Mouse (Mus musculus) CD8-positive naive resting alpha-beta T cell, adult 2 months (primary cell): ENCODE data around the gene Spata16.
"Not testable (repeated sequence)": the region's sequence is repeated elsewhere in the genome, so short reads cannot be mapped to it uniquely, and the experiment has no call there.

Experiments used
- DNase-seq, 2 experiments: peaks; one replicate each; pipeline ENCODE4 v3.0.0; 2022; ENCODE audit warnings: low read depth in 2 of 2, low spot score in 2 of 2

Gene Spata16

GRCm38 (mm10) chr3:26637402-26637801, at the start of gene Spata16:
Gene Spata16, plus strand, starts transcription at chr3:26637620.
- DNase-seq, result no peak

DNA sequence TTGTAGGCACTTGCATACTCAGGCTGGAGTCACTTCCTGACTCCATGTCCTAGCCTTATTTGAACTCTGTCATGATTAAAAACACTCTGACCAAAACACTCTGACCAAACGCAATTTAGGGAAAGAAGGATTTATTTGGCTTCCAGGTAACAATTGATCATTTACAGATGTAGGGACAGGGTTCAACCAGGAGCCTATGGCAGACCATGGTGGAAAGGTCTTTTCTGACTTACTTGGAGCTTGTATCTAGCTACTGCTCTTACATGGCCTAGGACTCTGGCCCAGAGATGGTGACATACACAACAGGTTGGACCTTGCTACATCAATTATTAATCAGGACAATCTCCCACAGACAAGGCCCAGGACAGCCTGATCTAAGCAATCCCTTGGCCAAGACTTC, 32.6 kb upstream of the Spata16 start:
- no peak for DNase-seq

GRCm38 (mm10) chr3:26608531-26608930, 28.9 kb upstream of the Spata16 start:
- no peak for DNase-seq

- DNase-seq, result no peak
Observed at GRCm38 (mm10) chr3:26639214-26639613, 1.8 kb downstream of the Spata16 start.

DNA sequence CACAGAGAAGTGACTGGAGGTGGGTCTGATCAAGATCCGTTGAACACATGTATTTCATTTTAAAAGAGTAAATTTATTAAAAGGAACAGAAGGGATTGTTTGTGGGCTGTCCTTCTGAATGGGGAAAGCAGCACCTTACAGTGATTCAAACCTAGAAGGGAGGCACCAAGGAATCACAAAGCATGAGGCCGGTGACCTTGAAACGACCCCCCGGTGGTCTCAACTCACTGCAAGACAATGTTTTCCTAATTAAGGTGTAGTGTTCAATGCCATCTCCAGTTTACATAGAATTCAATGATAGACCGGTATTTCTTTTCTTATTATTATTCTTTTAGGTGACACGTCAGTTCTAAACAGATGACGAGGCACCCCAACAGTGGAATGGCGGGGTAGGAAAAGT, 2.4 kb downstream of the Spata16 start:
- no peak for DNase-seq

- DNase-seq, result no peak
Observed at GRCm38 (mm10) chr3:26640321-26641075, 3.1 kb downstream of the Spata16 start.

GRCm38 (mm10) chr3:26641351-26642249, 4.2 kb downstream of the Spata16 start:
- DNase-seq, result no peak

DNA sequence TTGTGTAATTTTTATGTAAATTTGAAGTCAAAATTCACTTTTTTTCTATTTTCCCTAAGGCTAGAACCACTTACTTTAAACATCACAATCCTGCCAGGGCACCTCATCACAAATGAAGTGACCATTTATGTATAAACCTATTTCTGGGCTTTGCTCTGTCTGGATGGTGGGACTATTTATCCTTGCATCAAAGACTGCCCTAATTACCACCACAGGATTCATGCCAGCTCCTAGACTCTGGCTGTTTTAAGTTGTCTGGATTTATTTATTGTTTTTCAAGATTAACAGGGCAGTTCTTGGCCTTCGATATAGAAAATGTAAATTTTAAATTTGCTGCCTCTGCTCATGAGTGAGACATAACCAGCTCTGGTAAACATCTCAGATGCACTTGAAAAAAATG, 6.7 kb downstream of the Spata16 start:
- no peak for DNase-seq

GRCm38 (mm10) chr3:26646834-26647233, 9.4 kb downstream of the Spata16 start:
- no peak for DNase-seq

GRCm38 (mm10) chr3:26685832-26686231, 48.4 kb downstream of the Spata16 start:
- DNase-seq, result no peak

GRCm38 (mm10) chr3:26709492-26709891, 72.1 kb downstream of the Spata16 start:
- not testable (repeated sequence) for DNase-seq

- DNase-seq, result no peak
Observed at GRCm38 (mm10) chr3:26727526-26727925, 90.1 kb downstream of the Spata16 start.

- no peak for DNase-seq
Observed at GRCm38 (mm10) chr3:26750492-26750891, 113.1 kb downstream of the Spata16 start.

GRCm38 (mm10) chr3:26752441-26752840, 115.0 kb downstream of the Spata16 start:
- no peak for DNase-seq

DNA sequence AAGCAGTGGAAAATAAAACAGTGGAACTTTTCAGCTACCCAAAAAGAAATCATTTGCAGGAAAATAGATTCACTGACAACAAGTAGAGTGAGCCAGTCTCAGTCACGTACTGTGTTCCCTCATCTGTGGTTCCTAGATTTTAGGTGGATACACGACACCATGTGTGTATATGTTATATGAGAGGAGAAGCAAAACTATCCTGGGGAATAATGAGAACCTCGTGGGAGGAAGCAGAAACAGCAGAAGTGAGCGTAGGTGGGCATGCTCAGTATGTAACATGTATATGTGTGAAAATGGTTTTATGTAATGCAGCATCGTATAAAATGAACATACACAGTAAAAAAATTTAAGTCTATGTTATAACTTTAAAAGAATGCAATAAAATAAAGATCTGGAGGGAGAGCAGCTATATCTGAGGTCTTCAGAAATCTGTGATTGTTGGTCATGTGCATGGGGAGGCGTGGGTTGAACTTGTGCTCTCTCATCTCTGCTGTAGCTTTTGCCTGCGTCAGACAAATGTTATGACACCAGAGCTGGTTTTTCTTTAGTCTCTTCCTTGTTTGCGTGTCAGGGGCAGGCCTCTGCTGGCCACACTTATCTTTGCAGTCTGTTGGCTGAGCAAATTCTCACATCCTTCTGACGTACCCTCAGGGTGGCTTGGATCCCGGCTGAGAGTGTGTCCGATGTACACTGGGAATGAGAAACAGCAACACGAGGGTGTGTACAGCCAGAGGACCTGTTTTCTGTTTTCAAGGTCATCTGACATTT, 156.1 kb downstream of the Spata16 start:
- DNase-seq, result no peak

DNA sequence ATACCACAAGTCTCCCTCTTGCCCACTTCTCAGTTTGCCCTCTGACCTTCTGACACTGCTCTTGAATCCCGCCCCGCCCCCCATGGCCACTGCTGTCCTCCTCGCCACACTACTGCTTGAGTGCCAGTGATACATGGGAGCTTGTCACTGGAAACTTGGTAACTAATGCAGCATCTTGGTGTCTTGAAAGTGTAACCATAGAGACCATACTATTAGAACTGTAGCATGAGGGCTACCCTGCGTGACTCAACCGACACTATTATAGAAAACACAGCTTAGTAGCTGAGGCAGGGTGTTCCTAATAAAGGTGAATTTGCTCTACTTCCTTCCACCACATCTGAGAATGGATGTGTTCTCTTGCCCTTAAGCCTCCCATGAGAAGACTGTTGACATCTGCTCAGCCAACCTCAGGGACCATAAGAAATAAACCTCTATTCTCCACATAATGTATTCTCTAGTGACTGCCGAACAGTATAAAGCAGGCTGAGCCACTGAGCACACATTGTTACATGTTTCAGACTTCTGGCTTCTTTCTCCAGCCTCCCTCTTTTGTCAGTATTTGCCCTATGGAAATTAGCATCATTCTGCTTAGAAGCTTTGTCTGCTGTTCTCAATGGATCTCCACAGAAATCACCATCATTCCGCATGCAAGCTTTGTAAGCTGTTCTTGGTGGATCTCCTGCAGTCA, 158.6 kb downstream of the Spata16 start:
- DNase-seq, result no peak

GRCm38 (mm10) chr3:26796954-26797353, 159.5 kb downstream of the Spata16 start:
- no peak for DNase-seq

- DNase-seq, result no peak
Observed at GRCm38 (mm10) chr3:26814307-26814706, 176.9 kb downstream of the Spata16 start.

GRCm38 (mm10) chr3:26815764-26816163, 178.3 kb downstream of the Spata16 start:
- DNase-seq, result no peak

GRCm38 (mm10) chr3:26819398-26819797, 182.0 kb downstream of the Spata16 start:
- no peak for DNase-seq
